Mouse (Mus musculus) layer of hippocampus, postnatal 25 days (tissue): ENCODE data around the gene Mfsd2a. TPM values are rescaled to one million over a fixed set of nuclear protein-coding genes. Genes with fewer than 3 reads are reported as not detected.

Experiments
- DNase-seq, 2 experiments: peaks; one replicate each; pipeline ENCODE4 v3.0.0; 2022; ENCODE audit warnings: mixed read lengths in 2 of 2, low spot score in 1 of 2; ENCODE audit errors: extremely low spot score in 1 of 2
- total RNA-seq, 2 experiments: library from RNA; stranded (reverse); gene quantifications; 2 replicates each; pipeline ENCODE4 v1.2.3; 2021

The Mfsd2a gene
- total RNA-seq, 2 experiments from 2014 or later, result 37.9 to 54.8 TPM

DNA sequence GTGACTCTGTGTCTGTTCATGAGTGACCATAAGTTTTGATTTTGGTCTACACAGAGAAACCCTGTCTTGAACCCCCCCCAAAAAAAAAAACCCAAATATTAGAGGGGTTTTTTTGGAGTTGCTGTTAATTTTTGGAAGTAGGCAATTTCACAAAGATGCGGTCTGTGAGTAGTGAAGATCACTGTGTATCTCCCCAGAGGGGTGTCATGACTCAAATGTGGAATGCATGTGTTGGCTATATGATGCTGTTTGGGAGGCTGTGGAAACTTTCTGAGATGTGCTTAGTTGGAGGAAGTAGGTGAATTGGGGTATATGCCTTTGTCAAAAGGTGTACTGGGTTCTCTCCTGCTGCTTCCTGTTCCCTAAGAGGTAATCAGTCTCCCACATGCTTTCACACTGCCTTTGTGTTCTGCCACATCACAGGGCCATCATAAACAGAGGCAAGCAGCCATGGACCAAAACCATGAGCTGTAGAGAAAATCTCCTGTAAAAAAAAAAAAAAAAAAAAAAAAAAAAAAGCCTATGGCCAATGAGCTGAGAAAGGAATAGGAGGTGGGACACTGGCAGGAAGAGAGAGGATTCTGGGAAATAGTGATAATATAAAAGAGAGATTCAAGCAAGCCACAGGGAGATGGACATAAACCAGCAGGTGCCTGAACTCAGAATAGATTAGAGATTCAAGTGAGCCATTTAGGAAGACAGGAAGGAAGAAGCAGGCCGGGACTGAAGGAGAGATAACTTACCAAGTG is 21.8 kb downstream of the Mfsd2a start:
- DNase-seq, result no peak

DNA sequence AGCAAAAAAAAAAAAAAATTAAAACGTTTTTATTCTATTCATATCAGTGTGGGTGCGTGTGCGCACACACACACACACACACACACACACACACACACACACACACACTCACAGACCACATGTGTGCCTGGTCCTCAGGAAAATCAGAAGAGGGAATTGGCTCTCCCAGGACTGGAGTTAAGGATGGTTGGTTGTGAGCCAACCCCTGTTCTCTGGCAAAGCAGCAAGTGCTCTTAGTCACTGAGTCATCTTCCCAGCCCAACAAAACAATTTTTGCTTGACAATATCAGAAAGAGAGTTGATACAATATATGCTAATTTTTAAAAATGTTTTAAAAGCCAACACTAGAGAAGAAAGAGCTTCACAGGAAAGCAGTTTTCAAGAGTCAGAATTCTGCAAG is 23.5 kb downstream of the Mfsd2a start:
- no peak for DNase-seq

DNA sequence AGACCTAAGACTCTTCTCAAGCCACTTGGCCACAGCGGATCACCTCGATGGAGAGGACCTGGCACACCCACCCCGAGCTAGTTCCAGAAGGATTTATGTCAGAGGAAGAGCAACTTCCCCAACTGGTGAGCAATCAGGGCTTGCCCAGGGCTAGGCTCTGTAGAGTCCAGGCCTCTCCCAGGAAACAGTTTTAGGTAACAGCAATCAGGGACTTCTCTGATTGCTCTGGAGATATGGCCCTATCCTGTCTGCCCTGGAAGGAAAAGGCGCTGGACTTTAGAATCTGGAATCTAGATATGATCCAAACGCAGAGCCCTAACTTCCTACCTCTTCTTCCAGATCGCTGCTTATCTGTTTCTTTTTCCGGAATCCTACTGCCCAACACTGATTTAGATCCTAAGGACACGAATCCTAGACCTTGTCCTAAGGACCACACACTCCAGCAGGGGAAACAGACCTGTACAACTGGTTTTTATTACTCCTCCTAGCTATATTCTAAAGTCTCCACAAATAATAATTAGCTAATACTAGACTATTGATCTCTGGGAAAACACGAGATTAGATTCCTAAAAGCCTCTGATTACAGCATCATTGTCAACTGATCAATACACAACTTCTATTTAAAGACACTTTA is 25.4 kb downstream of the Mfsd2a start:
- DNase-seq, result no peak

DNA sequence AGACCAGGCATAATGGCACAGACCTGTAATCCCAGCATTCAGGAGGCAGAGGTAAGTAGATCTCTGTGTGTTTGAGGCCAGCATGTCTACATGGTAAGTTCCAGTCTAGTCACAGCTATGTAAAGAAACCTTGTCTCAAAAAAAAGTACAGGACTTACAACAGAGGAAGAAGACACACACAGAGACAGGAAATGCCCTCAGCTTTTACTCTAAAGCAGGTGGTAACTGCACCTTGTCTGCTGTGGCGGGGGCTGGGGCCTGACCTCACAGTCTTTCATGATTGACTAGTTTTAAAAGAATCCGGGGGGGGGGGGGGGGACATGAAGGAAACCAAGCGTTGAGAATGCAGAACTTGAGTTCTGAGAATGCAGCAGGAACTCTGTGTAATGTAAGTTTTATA is 27.1 kb downstream of the Mfsd2a start:
- no peak for DNase-seq

DNA sequence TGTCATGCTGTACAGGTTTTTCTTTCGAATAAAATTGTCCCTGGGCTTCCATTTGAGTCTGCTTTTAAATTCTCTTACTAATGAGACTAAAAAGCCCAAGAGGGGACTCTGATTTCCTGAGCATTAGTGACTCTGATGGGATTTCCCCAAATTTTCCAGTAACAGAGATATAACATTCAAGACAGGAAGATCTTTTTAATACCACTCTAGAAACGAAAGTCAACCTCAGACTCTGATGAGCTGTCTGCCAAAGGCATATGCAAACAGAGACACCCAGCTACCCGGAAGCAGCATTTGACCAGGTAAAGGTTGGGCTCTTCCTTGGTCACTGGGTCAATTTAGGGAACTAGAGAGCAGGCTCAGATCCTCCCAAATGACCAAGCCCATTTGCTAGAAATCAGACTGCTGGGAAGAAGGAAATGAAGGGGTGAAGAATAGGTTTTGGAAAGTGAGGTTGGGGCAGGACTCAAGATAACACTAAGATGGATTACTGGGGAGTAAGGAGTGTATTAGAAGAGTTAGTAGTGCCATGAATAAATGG is 27.9 kb downstream of the Mfsd2a start:
- DNase-seq, result no peak

DNA sequence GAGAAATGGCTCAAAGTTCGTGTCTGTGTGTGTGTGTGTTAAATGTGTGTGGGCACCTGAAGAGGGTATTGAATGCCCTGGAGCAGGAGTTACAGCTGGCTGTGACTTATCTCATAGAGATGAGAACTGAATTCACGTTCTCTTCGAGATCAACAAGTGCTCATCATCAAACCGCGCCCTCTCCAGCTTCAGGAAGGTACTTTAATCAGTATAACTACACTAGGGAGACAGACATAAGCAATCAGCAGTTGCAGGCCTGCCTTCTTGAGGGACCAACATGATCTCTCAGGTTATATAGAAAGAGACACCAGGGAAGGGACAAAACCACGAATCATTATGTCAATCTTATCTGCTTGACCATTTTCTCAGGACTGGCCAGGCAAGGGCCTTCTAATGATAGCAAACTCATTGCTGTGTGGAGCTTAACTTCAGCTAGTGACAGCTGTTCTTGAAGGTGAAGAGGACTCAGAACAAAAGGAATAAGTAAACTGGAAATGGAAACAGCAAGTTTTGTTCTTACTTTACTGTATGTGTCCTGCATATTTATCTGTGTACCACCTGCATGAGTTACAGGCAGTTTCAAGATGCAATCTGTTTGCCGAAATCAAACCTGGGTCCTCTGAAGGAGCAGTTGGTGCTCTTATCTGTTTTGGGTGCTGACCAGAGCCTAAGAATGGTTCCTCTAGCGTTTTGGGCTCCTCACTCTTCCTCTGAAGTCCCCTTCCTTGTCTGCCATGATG is 28.6 kb downstream of the Mfsd2a start:
- DNase-seq, result no peak

DNA sequence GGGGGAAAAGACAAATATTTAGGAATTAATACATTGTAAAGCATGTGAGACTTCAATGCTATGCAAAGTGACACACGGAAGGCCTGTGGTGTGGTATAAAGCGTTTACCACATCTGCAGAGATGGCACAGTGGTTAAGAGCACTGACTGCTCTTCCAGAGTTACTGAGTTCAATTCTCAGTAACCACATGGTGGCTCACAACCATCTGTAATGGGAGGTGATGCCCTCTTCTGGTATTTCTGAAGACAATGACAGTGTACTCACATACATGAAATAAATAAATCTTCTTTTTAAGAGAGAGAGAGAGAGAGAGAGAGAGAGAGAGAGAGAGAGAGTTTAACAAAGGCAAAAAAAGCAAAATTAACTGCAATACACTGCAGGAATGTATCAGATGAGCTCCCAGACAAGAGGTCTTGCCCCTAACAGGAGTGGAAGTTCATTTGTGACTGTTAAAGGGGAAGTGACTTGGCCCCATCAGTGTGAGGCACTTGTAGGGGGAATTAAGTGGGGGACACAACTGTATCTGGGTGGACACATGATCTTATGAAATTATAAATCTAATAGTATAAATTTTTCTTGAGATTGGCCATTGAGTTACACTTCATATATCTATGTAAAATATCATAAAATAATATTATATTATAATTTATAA is 29.9 kb downstream of the Mfsd2a start:
- no peak for DNase-seq

DNA sequence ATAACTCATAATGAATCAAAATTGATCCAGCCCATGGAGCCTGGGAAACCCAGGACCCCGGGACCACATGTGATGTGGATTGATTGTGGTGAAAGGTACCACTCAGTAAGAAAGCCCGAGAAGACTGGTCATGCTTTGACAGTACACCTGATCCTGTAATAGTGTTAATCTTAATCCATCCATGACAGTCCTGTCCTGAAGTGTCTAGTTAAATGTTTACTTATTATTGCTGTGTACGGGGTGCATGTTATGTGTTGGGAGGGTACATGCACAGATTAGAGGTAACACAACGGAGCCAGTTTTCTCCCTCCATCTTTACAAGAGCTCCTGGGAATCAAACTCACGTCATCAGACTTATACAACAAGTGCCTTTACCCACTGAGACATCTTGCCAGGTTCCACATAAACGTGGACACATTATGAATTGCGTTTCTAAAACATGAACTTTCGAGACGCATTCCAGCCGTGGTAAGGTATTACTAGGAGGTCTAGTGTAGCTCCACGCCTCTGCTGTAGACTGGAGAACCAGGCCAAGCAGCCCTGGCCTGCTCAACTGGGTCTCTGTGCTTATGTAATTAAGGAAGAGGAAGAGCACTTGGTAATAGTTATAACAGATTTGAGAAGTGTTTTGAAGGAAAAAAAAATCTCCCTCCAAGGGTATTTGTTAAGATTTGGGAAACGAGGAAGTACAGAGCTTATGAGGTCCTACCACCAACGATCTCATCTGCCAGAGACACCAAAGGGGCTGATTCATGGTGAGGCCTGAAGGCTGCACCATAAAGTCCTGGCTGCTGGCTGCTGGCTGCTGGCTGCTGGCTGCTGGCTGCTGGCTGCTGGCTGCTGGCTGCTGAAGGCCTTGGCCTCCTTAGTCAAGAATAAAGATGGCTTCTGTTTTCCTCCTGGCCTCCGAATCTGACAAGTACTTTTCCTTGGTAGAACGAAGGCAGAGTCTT is 37.3 kb downstream of the Mfsd2a start:
- no peak for DNase-seq

DNA sequence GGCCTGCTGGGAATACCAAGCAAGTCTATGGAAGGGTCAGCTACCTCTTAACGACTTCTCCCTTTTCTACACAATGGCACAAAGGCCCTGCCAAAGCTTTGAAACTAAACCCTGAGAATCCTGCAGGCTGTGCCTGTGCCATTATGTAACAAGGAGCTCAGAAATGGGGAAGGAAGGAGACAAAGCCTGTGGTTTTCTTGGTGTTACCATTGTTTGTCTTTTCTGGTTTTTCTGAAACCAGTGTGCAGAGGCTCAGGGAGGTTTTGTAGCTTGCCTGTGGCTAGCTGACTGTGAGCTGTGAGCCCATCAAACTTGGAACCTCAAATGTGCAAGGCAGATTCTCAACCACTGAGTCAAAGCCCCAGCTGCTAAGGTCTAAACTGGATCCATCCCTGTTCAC is 38.1 kb downstream of the Mfsd2a start:
- DNase-seq, result no peak

DNA sequence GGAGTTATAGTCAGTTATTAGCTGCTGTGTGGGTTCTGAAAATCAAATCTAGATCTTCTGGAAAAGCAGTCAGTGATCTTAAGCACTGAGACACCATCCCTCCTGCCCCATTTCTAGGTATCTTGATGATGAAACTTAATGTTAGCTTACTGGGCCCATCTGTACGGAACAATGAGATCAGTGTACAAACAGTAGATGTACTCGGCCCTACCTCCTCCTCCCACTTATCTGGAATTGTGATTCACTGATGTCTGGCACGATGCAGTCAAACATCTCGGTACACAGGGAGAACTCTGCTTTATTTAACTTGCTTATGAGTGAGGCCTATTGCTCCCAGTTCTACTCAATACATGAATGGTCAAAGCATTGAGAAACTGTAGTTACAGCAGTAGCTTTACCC is 45.0 kb downstream of the Mfsd2a start:
- DNase-seq, result no peak

DNA sequence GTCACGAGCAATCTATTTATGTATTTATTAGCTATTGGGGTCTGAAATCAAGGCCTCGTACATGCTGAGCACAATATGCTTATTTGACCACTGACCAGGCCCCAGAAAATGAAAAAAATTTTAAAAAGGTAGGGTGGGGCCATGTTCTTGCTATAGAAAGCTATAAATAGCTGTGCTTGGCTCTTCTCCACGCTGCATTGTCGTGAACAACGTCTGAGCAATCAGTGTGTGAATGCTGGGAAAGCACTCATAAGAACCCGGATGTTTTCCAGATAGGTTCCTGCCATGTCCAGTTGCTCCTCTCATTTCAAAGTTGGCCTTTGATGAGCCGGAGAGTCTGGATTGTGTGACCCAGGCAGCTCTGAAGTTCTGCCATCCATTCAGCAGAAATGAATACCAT is 46.8 kb downstream of the Mfsd2a start:
- DNase-seq, result no peak

DNA sequence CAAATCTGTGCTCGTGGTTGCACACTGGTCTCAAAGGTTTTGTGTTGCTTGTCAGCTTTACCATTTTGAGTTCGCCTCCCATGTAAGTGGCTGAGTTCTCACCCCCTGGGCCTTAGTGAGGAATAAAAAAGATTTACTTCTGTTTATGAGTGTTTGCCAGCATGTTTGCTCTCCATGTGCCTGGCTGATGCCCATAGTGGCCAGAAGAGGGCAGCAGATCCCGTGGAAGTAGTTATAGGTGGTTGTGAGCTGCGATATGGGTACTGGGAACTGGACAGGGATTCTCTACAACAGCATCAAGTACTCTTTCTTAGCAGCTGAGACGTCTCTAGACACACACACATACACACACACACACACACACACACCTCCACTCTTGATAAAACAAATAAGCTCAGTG is 48.4 kb downstream of the Mfsd2a start:
- no peak for DNase-seq

DNA sequence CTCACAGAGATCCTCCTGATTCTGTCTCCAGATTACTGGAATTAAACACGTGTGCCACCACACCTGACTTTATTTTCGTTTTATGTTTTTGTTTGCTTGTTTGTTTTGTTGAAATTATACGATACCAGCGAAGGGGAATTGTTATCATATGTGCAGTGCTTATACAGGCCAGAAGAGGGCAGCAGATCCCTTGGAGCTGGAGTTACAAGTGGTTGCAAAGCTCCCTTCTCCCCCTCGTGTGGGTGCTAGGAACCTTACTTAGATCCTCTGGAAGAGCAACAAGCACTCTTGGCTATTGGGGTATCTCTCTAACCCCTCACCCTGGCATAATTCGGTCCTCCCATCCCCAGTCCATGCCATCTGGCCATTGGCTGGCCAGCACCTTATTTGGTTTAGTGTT is 50.4 kb downstream of the Mfsd2a start:
- DNase-seq, result peak in 1 of 2 experiments; percentile 27

DNA sequence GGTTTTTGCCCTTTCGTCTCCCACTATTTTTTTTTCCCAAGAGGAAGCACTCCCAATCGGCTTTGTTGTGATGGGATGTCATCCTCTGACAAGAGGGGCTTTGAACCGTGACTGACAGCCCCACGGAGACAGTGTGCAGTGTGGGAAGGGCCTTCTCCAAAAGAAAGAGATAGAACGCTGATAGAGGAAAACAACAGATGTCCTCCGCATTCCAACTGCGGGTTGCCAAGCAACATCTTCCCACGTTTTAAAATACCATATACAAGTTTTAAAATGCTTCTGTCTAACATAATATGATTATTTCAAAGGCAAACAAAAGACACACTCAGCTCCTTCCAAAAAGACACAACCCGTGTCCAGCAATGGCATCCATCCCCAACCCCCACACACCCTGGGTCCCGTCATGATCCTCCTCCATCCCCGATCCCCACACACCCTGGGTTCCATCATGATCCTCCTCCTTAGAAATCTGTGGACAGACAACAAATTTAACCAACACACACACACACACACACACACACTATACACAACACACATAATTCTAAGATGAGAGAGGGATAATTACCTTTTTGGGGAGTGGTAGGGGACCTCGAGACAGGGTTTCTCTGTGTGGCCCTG is 51.3 kb downstream of the Mfsd2a start:
- peak; percentile 34 to 44 for DNase-seq

DNA sequence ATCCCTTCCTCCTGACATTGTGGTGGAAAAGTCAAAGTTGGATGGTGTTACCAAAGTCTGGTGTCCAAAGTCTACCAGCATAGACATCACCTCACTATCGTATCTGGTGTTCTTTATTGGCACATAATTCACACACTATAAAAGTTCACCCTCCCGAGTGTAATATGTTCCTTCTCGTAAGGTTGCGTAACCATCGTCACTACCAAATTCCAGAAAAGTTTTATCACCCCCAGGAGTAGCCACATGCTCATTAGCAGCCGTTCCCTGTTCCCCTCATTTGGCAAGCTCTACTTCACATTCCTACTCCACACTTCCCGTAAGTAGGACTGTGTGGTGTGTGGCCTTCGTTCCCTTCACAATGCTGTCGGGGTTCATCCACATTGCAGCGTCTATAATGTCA is 55.6 kb downstream of the Mfsd2a start:
- no peak for DNase-seq

DNA sequence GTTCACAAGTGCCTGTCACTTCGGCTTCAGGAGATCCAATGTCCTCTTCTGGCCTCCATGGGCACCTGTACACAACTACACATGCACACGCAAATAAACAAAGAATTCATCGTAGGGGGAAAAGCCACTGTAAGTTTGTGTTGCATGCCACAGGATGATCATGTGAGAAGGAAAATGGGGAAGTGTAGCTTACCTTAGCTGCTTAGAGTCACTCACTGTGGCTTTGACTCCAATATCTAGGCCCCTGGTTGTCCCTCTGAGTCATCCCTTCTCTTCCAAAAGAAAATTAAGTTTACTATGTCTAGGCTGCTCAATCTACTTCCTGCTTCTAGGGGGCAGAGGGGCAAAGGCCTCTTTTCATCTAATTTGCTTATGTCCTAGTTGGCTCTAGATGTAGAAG is 57.3 kb downstream of the Mfsd2a start:
- DNase-seq, result no peak

DNA sequence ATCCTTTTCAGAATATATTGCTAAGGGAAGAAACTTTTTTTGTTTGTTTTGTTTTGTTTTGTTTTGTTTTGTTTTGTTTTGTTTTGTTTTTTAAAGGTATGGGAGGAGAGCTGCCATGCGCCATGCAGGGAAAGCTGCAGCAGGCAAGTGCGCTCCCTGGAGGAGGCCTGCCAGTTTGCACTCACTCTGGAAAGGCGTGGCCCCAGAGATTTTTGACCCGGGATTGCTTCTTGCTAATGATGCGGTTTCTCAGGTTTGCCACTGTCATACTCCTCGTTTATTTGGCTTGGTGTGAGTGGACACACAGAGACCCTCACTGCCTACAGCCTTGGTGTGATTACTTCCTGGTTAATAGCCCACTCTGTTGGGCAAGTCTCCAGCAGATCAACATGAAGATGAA is 58.8 kb downstream of the Mfsd2a start:
- DNase-seq, result no peak

DNA sequence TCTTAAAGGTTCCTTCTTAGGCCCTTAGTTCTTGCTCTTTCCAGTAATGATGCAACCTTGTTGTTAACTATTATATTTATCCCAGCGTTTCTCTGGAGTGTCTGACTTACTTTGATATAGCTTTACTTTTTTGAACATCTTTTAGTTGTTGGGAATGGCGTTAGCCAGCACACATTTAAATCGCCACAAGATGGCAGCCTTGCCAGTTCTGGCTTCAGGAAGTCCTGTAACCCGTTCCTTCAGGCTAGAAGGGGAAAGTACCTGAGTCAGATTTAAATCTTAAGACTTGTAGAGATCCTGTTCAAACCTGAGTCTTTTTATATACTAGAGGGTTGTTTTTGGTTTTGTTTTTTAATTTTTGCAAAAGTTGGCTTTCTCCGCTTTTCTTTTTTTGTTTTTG is 62.7 kb downstream of the Mfsd2a start:
- DNase-seq, result peak in 1 of 2 experiments; percentile 83

DNA sequence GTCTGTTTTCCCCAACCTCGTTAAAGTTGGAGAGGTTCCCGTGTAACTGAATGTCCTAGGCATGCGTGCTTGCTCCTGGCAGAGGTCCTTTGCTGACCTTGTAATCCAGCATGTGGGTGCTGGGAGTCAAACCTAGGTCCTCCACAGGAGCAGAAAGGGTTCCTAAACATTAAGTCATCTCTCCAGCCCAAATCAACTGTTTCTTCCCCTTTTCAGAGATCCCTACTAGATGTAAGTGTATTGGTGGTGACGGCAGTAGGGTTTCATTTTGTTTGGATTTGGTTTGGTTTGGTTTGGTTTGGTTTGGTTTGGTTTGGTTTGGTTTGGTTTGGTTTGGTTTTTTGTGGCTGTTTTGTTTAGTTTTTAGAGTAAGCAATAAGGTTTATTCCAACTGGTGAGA is 63.2 kb downstream of the Mfsd2a start:
- DNase-seq, result no peak
